Mouse (Mus musculus): ENCODE measurements around the gene Fbxo11. TPM values are rescaled to one million over a fixed set of nuclear protein-coding genes. Genes with fewer than 3 reads are reported as not detected.

Gene Fbxo11
- 100 to 1,000 TPM; 109 to 125 (median 118) TPM for total RNA-seq (2022)

- peak; percentile 28 to 34 for DNase-seq (ENCODE audit: low spot score in 2 of 2)
These were observed at the start of gene Fbxo11 for GRCm38 (mm10) chr17:88065031-88065800. Gene Fbxo11, minus strand, starts transcription at chr17:88065291.

DNA sequence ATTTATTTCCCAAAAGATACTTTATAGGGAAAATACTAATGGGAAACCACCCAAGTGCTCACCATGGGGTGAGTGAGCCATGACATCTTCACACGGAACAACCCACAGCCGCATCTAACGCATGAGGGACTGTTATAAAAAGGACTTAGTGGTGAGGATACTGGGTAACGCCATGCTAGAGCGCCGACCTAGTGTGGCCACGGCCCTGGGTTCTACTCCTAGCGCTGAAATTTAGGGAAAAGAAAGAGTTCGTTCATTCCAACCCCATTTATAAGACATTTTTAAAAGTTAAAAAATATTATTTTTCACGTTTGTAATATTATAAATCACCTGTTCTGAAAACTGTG is 48.8 kb upstream of the Fbxo11 start:
- DNase-seq (ENCODE audit: low spot score in 2 of 2) = no peak

DNA sequence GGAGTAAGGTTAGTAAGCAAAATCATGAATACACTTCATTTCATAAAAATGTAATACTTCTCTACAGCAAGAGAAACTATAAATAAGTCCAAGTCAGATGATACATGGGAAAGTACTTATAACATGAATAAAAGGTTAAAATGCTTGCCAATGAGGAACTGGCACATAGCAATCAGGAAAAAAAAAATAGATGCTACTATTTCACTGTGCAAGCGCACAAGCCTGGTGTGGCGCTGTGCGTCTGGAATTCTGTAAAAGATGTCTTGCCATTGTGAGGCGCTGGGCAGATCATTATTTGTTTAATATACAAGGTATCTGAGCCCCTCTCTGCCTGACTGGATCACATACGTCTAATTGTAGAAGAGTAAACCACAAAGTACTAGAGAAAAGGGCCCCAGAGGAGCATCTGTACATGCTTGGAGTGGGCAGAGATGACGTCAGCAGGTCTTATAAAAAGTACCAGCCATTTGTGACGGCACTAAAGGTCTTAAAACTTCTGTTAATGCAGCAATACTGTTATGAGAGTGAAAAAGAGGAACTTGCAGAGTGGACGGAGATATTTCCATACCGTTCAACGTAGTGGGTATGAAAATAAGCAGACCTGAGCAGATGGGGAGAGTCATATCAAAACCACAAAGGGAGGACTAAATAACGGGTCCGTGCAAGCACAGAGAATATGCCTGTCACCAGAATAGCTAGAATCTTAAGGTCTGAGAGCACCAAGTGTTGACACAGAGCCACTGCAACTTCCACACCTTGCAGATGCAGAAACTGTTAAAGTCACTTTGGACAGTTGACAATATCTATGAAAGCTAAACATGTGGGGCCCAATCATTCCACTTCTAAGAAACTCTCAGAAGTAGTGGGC is 48.2 kb upstream of the Fbxo11 start:
- DNase-seq (ENCODE audit: low spot score in 2 of 2) = no peak

GRCm38 (mm10) chr17:88111865-88112645 is 47.0 kb upstream of the Fbxo11 start:
- no peak for DNase-seq (ENCODE audit: low spot score in 2 of 2)

- no peak for DNase-seq (ENCODE audit: low spot score in 2 of 2)
These were observed 46.1 kb upstream of the Fbxo11 start for GRCm38 (mm10) chr17:88111081-88111796.

DNA sequence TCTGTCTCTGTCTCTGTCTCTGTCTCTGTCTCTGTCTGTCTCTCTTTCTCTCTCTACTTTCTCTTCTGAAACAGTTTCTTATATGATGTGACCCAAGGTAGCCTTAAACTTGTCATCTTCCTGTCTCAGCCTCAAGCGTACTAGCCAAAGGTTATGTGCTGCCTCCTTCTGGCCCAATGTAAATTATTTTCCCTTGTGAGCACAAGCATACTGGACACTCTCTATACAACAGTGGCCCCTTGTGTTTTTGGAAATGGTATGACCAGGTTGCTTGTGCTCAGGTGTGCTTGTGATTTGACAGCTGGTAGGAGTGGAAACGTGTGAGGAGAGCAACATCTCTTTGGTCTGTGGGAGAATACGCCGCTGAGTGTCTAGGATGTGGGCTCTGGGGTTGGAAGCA is 42.6 kb upstream of the Fbxo11 start:
- no peak for DNase-seq (ENCODE audit: low spot score in 2 of 2)

DNA sequence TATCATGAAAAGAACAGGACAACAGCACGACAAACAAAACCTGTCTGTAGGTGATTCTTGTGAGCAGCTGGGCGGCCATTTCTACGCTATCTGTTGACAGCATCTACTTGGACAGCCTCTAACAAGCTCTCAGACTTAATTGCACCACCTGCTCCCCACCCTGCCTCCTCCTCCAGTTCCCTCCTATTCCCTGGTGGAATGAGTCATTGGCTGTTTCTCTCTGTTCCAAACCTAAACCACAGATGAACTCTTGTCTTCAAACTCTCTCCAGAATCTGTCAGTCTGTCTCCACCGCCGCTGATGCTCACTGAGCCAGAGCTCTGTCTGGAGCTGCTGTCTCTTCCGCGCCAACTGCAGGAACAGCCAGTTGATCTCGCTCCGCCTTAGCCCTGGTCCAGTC is 41.3 kb upstream of the Fbxo11 start:
- DNase-seq (ENCODE audit: low spot score in 2 of 2) = peak; percentile 19 to 33

- no peak for DNase-seq (ENCODE audit: low spot score in 2 of 2)
These were observed 37.5 kb upstream of the Fbxo11 start for GRCm38 (mm10) chr17:88102597-88102996.

DNA sequence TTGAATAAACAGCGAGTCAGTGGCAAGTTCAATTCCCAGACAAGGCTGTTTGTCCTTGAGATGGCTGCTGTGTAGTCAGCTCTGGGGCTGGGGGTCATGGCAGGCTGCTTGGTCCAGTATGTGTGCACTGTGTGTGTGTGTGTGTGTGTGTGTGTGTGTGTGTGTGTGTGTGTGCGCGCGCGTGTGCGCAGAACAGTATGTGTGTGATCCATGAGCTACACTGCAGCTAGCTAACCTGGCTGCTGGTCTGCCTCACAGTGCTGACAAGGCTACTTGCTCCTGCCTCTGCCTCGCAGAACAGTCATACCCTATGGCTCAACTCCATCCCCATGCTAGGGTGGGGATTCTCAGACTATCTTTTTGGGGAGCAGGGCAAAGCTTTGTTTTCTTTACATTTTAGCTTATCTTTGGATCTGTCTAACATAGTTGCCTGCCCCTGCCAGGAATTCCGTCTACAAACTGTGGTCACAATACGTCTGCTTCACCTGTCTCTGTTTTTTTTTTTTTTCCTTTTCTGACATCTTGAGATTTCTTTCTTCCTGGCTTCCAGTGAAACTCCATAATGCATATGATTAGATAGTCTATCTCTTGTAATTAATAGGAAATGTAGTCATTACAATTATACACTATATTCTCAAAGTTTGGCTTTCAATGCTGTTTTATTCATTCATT is 33.2 kb upstream of the Fbxo11 start:
- DNase-seq (ENCODE audit: low spot score in 2 of 2) = no peak

DNA sequence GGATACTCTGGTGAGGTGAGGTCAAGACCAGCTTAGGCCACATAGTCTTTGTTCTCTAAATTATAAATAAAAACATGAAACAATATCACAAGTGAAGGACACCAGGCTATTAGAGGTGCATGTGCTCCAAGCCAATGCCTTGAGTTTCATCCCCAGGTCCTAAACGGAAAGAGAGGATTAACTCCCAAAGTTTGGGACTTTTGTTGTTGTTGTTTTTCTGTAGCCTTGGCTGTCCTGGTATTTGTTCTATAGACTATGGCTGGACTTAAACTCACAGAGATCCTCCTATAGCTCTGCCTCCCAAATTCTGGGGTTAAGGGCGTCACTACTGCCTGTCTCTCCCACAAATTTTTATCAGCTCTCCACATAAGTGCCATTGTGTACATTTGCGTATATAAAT is 32.5 kb upstream of the Fbxo11 start:
- no peak for DNase-seq (ENCODE audit: low spot score in 2 of 2)

- DNase-seq (ENCODE audit: low spot score in 2 of 2) = no peak
These were observed 31.8 kb upstream of the Fbxo11 start for GRCm38 (mm10) chr17:88096809-88097399.

DNA sequence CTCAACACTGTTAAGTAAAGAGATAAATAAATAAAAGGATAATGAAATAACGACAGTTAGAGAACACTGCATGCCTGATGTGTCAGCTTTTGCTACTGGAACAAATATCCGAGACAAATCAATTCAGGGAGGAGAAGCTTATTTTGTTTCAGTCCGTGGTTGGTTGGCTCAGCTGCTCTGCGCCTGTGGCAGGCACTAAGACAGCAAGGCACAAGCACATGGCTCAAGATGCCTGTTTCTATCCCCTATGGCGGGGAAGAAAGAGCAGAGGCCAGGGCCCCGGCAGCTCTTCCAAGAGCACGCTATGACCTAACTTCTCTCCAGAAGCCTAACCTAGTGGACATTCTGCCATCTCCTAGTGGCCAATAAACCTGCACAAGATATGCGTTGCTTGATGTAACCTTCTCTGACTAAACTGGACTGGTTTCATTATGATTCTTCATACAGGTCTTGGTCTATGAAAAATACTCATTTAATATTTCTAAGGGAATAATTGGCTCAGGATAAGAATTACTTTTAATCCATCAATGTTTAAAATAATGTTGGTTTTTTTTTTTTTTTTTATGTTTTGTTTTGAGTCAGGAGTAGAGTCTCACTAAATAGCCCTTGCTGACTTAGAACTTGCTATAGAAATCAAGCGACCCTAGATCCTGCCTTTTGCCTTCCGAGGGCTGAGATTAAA is 30.6 kb upstream of the Fbxo11 start:
- no peak for DNase-seq (ENCODE audit: low spot score in 2 of 2)

DNA sequence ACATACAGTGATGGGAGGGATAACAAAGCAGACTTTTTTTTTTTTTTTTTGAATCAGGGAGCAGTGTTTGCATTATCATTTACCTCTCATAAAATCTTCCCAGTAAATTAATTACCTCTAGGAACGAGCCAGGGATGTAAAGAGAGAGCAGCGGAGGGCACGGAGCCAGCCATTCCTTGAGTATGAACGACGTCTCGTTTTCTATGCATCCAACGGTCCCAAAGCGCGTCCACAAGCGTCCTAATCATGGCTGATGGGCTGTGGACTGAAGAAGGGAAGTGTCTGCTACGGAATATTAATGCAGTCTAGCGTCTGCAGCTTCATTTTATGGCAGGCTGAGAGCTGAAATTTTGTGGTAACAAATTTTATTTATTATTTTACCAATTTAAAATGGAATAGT is 29.2 kb upstream of the Fbxo11 start:
- DNase-seq (ENCODE audit: low spot score in 2 of 2) = no peak

DNA sequence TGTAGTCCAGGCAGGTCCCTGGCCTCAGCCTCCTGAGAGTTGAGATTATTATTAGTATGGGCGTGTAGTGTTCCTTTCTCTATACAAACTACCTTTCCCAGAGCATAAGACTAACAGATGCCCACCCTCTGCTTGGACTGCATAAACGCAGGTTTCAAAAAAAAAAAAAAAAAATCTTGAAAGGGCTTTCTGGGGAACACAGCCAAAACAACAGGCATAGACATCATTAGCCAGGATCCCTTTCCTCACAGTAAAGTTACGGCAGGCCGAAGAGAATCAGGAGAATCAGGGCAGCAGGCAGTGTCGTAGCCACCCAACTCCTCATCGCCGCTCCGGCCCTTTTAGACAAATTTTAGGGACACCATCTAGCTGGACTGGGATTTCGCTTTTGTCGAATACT is 28.7 kb upstream of the Fbxo11 start:
- no peak for DNase-seq (ENCODE audit: low spot score in 2 of 2)

- DNase-seq (ENCODE audit: low spot score in 2 of 2) = no peak
These were observed 20.9 kb upstream of the Fbxo11 start for GRCm38 (mm10) chr17:88085976-88086375.

DNA sequence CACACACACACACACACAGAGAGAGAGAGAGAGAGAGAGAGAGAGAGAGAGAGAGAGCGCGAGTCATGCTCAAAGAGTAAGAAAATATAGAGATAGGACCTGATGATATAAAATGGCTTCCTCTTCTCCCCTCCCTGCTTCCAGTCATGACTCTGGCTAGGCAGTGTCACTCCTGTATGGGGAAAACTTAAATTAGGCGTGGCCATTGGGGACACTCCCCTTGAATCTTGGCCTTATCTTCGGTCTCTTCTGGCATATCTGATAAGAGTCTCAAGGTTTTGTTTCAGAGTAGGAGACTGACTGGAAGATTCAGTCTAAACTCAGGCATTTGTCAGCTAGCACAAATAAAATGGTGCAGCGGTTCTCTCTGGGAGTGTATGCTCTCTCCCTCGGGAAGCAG is 16.4 kb upstream of the Fbxo11 start:
- DNase-seq (ENCODE audit: low spot score in 2 of 2) = no peak

DNA sequence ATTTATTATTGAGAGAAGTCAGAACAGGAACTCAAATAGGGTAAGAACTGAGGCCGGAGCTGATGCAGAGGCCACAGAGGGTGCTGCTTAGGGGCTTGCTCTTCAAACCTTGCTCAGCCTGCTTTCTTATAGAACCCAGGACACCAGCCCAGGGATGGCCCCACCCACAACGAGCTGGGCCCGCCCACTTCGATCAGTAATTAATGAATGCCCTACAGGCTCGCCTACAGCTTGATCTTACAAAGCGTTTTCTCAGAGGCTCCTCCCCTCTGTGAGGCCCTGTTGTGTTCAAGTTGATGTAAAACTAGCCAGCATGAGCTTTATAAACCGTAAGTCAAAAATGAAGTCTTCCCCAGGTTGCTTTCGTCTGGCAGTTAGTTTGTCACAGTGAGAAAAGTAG is 14.7 kb upstream of the Fbxo11 start:
- DNase-seq (ENCODE audit: low spot score in 2 of 2) = no peak

DNA sequence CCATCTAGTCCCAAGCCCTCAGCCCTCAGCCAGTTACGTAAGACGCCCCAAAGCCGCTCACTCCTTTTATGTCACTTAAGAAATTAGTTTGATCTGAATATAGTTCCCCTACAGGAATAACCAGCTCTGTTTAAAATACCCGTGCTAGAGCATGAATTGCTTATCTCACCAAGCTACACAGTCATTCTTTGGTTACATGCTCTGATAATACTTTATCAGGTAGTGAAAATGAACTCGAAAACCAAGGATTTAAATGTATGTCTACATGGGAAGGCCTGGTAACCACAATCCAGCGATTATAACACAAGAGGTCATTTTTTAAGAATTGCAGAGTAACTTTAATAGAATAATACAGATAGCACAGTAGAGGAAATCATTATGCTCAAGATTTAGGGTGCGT is 7.0 kb upstream of the Fbxo11 start:
- no peak for DNase-seq (ENCODE audit: low spot score in 2 of 2)

GRCm38 (mm10) chr17:88068024-88068719 is 3.1 kb upstream of the Fbxo11 start:
- no peak for DNase-seq (ENCODE audit: low spot score in 2 of 2)

Measured in layer of hippocampus, adult 8-10 months (tissue).